Mouse (Mus musculus) cerebellum, postnatal 10 days (tissue): ENCODE measurements at regions not wholly inside any gene's neighbourhood (a gene's known extent, or its start where the extent isn't known, plus 50 kb on each side); places are given as distances from the start of the nearest gene placed in this dataset.
A peak's percentile ranks its signal among the peaks of the same experiment; 100 is the strongest.

Source experiments
- DNase-seq, 2 experiments: peaks; one replicate each; pipeline ENCODE4 v3.0.0; 2021; ENCODE audit warnings: mixed read lengths in 2 of 2

- no peak for DNase-seq
These were observed 590.8 kb downstream of the 1190002N15Rik start for GRCm38 (mm10) chr9:93947053-93947452.

DNA sequence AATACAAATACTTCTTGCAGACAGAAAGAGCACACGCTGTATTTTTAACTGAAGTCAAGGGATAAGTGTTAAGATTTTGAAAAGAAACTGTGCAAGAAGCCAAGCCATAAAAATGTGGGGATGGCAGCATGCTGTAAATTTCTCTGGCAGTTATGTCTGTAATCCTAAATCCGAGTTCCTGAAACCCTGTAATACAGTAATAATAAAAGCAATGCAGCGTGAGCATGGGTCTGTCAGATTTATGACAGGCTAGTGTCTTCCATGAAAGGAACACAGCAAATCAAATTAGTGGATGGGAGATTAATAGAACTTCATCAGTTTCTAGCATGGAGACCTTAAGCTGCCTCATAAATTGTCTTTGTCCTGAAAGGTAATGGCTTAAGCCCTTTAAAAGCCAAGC is 597.7 kb downstream of the 1190002N15Rik start:
- DNase-seq: no peak

GRCm38 (mm10) chr9:93930684-93931083 is 607.2 kb downstream of the 1190002N15Rik start:
- no peak for DNase-seq

DNA sequence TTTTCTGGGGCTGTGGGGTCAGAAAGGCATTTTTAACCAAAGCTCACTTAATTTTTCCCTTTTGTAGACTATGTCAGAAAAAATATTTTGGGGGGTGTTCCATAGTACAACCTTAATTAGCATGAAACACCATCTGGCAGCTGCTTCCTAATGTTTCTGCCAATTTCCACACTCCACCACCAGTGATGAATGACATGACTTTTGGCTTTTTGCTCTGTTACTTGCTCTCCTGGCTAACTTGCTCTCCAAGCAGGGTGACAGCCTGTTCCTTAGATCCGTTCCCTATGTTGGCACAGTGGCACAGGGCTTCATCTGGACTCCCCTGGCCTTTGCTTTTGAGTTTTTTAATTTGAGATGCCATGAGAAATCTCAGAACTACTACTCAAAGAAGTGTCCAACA is 648.6 kb downstream of the 1190002N15Rik start:
- peak; percentile 54 to 65 for DNase-seq

DNA sequence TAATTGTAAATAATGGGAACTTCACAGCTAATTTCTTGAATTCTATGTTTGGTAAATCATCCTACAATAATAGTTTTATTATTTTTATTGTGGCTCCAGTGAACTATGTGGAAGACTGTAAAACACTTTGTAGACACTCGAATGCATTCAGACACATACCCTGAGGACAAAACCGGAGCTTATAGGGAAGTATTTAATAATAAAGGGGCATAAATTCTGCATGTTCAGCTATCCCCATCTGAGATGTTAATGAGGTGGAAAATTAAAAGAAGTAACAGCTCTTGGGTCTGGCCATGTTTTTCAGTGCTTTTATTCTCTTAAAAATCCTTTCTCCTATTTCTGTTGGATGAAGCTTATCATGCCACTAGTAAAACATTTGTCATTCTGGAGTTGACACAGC is 657.8 kb downstream of the 1190002N15Rik start:
- no peak for DNase-seq

- no peak for DNase-seq
These were observed 658.3 kb downstream of the 1190002N15Rik start for GRCm38 (mm10) chr9:93879572-93879971.

DNA sequence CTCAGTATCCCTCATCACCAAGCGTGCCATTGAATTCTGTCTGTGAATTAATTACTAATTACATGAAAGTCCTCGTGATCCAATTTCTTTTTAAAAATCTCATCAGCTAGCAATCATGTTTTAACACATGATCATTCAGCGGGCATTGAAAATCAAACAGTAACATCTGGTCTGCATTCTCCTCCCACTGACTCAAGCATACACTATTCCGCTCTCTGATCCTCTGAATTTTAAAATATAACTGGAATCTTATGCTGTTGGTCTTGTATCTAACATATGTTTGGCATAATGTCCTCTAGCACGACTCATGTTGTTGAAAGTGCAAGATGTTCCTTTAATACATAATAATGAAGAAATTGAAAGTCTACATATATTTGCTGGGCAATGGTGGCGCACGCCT is 667.1 kb downstream of the 1190002N15Rik start:
- DNase-seq: no peak

- DNase-seq: no peak
These were observed 679.9 kb downstream of the 1190002N15Rik start for GRCm38 (mm10) chr9:93857937-93858336.

- no peak for DNase-seq
These were observed 691.5 kb downstream of the 1190002N15Rik start for GRCm38 (mm10) chr9:93846411-93846810.

DNA sequence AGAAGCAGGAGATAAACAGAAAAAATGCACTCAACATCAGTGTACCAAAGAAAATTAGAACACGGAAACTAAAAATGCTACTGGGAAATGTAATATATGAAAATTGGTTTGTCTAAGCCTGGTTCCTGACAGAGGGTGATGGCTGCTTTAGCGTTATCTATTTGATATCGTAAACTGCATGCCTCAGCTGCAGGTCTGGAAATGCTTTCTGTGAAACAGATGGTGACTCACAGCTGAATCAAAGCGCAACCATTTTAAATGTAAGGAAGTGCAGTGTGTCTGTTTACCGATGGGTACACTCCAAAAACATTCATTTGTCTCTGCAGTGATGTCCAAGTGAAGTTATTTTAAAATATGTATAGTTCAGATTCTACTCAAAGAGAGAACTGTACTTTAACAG is 694.0 kb downstream of the 1190002N15Rik start:
- no peak for DNase-seq
